Mouse (Mus musculus) kidney, postnatal 0 days (tissue): ENCODE measurements around the gene Ppil1. TPM values are rescaled to one million over a fixed set of nuclear protein-coding genes. Genes with fewer than 3 reads are reported as not detected.
"Not testable (repeated sequence)": the region's sequence is repeated elsewhere in the genome, so short reads cannot be mapped to it uniquely, and the experiment has no call there.

ENCODE experiments used
- ATAC-seq: fragments of 200-750 bp; cut with Nextera tagmentation; replicated peaks from 2 replicates; pipeline ENCODE4 v1.8.0; 2017; ENCODE audit warnings: low read depth, moderate number of reproducible peaks, moderate TSS enrichment, moderate library complexity; ENCODE audit not compliant: low FRiP score
- DNase-seq: peaks from one replicate; pipeline ENCODE4 v3.0.0-alpha.2; 2016; ENCODE audit warnings: low spot score
- H3K27ac ChIP-seq: fragments of 300-500 bp; sonication (generic); 2 replicates; pipeline ENCODE4 v1.5.1; 2014; ENCODE audit warnings: mild to moderate bottlenecking
- H3K27me3 ChIP-seq: fragments of 300-500 bp; sonication (generic); 2 replicates; pipeline ENCODE4 v1.6.1; 2014; ENCODE audit warnings: low read length, mixed read lengths; ENCODE audit not compliant: insufficient read depth
- H3K36me3 ChIP-seq: fragments of 300-500 bp; sonication (generic); 2 replicates; pipeline ENCODE4 v1.6.1; 2014; ENCODE audit warnings: low read length, mixed read lengths; ENCODE audit not compliant: insufficient read depth
- H3K4me1 ChIP-seq: fragments of 300-500 bp; sonication (generic); replicated peaks from 2 replicates; pipeline ENCODE4 v1.6.1; 2014; ENCODE audit warnings: antibody characterized with exemption, low read length, mixed read lengths; ENCODE audit not compliant: insufficient read depth
- H3K4me2 ChIP-seq: fragments of 300-500 bp; sonication (generic); 2 replicates; pipeline ENCODE4 v1.6.1; 2014; ENCODE audit warnings: mild to moderate bottlenecking, low read length, moderate library complexity, mixed read lengths
- H3K4me3 ChIP-seq: fragments of 300-500 bp; sonication (generic); replicated peaks from 2 replicates; pipeline ENCODE4 v1.5.1; 2014; ENCODE audit warnings: low read depth, low read length
- H3K9ac ChIP-seq: fragments of 300-500 bp; sonication (generic); 2 replicates; pipeline ENCODE4 v1.6.1; 2014; ENCODE audit warnings: low read depth, low read length
- H3K9me3 ChIP-seq: fragments of 300-500 bp; sonication (generic); replicated peaks from 2 replicates; pipeline ENCODE4 v1.6.1; 2016; ENCODE audit warnings: low read length, inconsistent platforms, mixed read lengths
- CTCF ChIP-seq: IDR thresholded peaks from 2 replicates; pipeline ENCODE4 v1.5.1; 2016; ENCODE audit warnings: antibody characterized with exemption, low read depth, mild to moderate bottlenecking, moderate library complexity
- WGBS: fragments of 180-500 bp; shearing (Covaris S2); extraction: QIAGEN DNeasy Blood & Tissue Kit; methylation state at CpG from one replicate; pipeline ENCODE4 v1.1.7; 2014; 5-methylcytosine and 5-hydroxymethylcytosine counted together
- polyA plus RNA-seq: library from polyadenylated mRNA; unstranded; fragments of >200 nt; fragmentation: Nextera tagmentation; extraction: Ambion mirVana; gene quantifications from 2 replicates; pipeline ENCODE4 v1.2.1, GENCODE M21; 2015

Ppil1 gene
- polyA plus RNA-seq, 1 experiment from 2014 or later: 108 TPM

GRCm38 (mm10) chr17:29253236-29253635, 10.8 kb downstream of the Ppil1 start:
- no peak overlapping the region for H3K4me2 ChIP-seq
- no peaks in the 10 kb centered on the region for H3K27me3 ChIP-seq
- H3K27ac ChIP-seq: no peak overlapping the region
- DNase-seq (no peak), ATAC-seq (no peak)
- H3K4me3 ChIP-seq: no peak overlapping the region
- no peak for TF ChIP-seq CTCF
- peaks cover 18% of the 10 kb centered on the region for H3K36me3 ChIP-seq
- WGBS: 87% methylated on average over 2 of the region's 2 CpGs
- no peak overlapping the region for H3K9ac ChIP-seq
- H3K9me3 ChIP-seq: no peaks in the 10 kb centered on the region
- peaks cover 6% of the 10 kb centered on the region; the same call in 1 of the 2 replicates for H3K4me1 ChIP-seq

- peak; percentile 28 for DNase-seq
- Histone ChIP-seq H3K27ac (no peak overlapping the region), H3K27me3 (no peaks in the 10 kb centered on the region), H3K4me3 (no peak overlapping the region), H3K36me3 (peaks cover 14% of the 10 kb centered on the region; the same call in 1 of the 2 replicates), H3K9ac (no peak overlapping the region), H3K4me2 (no peak overlapping the region), H3K9me3 (no peaks in the 10 kb centered on the region), H3K4me1 (peaks cover 6% of the 10 kb centered on the region; the same call in 1 of the 2 replicates)
- peak; percentile 44 for ATAC-seq
- no peak for TF ChIP-seq CTCF
- 69% methylated on average over 15 of the region's 15 CpGs for WGBS
These were observed 12.2 kb downstream of the Ppil1 start for GRCm38 (mm10) chr17:29251608-29252390.

GRCm38 (mm10) chr17:29251006-29251405, 13.0 kb downstream of the Ppil1 start:
- not testable (repeated sequence) for H3K27ac ChIP-seq, H3K9me3 ChIP-seq, ATAC-seq, H3K27me3 ChIP-seq, H3K4me1 ChIP-seq, H3K9ac ChIP-seq, DNase-seq, H3K4me3 ChIP-seq, H3K4me2 ChIP-seq
- WGBS: 85% methylated on average over 14 of the region's 14 CpGs
- peaks cover 14% of the 10 kb centered on the region; the same call in 1 of the 2 replicates for H3K36me3 ChIP-seq

GRCm38 (mm10) chr17:29249512-29249911, 14.5 kb downstream of the Ppil1 start:
- no peak overlapping the region for H3K9ac ChIP-seq
- H3K27ac ChIP-seq: no peak overlapping the region
- peak; percentile 78 for DNase-seq
- WGBS: 54% methylated on average over 9 of the region's 9 CpGs
- no peaks in the 10 kb centered on the region for H3K27me3 ChIP-seq
- no peak for ATAC-seq
- no peaks in the 10 kb centered on the region; the same call in none of the 2 replicates for H3K4me1 ChIP-seq
- no peak overlapping the region for H3K4me2 ChIP-seq
- H3K4me3 ChIP-seq: no peak overlapping the region
- peak; percentile 64 for TF ChIP-seq CTCF
- no peaks in the 10 kb centered on the region for H3K9me3 ChIP-seq
- peaks cover 14% of the 10 kb centered on the region; the same call in 1 of the 2 replicates for H3K36me3 ChIP-seq

- Histone ChIP-seq H3K4me1 (no peaks in the 10 kb centered on the region; the same call in none of the 2 replicates), H3K36me3 (peaks cover 14% of the 10 kb centered on the region; the same call in 1 of the 2 replicates), H3K27ac (no peak overlapping the region), H3K9me3 (no peaks in the 10 kb centered on the region), H3K27me3 (no peaks in the 10 kb centered on the region), H3K9ac (no peak overlapping the region), H3K4me3 (no peak overlapping the region), H3K4me2 (no peak overlapping the region)
- ATAC-seq (no peak), DNase-seq (no peak)
- WGBS: 62% methylated on average over 13 of the region's 13 CpGs
- TF ChIP-seq CTCF: no peak
These were observed 16.1 kb downstream of the Ppil1 start for GRCm38 (mm10) chr17:29247881-29248280.

GRCm38 (mm10) chr17:29246602-29247001, 17.4 kb downstream of the Ppil1 start:
- 15% methylated on average over 5 of the region's 5 CpGs for WGBS
- H3K27ac ChIP-seq: no peak overlapping the region
- H3K27me3 ChIP-seq: no peaks in the 10 kb centered on the region
- ATAC-seq (no peak; the same call in 1 of the 2 replicates), DNase-seq (peak; percentile 95)
- no peak overlapping the region for H3K9ac ChIP-seq
- no peak overlapping the region for H3K4me2 ChIP-seq
- peak; percentile 95 for TF ChIP-seq CTCF
- H3K4me1 ChIP-seq: no peaks in the 10 kb centered on the region; the same call in 1 of the 2 replicates
- H3K4me3 ChIP-seq: no peak overlapping the region
- no peaks in the 10 kb centered on the region for H3K9me3 ChIP-seq
- peaks cover 14% of the 10 kb centered on the region; the same call in 1 of the 2 replicates for H3K36me3 ChIP-seq
